Mouse (Mus musculus): ENCODE data around the gene Lyst.

DNA sequence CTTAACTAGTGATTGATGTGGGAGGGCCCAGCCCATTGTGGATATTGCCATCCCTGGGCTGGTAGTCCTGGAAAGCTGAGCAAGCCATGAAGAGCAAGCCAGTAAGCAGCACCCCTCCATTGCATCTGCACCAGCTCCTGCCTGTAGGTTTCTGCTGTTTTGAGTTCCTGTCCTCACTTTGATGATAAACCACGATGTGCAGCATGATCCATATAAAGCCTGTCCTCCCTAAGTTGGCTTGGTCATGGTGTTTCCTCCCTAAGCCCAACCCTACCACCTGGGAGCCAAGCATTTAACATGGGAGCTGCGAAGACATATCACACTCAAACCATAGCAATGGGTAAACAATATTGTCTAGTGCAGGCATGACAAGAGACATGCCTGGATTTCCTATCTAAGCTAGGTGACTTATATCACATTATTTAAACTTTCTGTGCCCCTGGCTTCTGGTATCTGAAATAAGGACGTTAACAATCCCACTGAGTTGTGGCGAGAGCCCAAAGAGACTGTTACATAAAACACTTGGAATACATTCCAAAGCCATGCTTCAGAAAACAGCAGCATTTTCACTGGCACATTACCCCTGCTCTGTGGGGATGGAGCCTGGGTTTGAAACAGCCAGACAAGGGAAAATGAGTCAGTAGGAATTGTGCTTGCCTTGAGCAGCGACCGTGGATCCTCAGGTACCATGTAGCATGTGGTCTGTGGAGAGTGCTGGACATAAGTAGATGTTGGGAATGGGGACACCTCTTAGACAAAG is 41.6 kb upstream of the Lyst start:
- no peak for TF ChIP-seq MXI1 (IDR thresholded peaks at IDR 0.05; ENCODE audit: low read depth, low read length)
- TF ChIP-seq E2F4 (IDR thresholded peaks at IDR 0.05; ENCODE audit: borderline replicate concordance, low read depth, low read length), result no peak
- TF ChIP-seq TCF12 (IDR thresholded peaks at IDR 0.05; ENCODE audit: low read depth, low read length), result no peak
- no peak for TF ChIP-seq POLR2A (IDR thresholded peaks at IDR 0.05; ENCODE audit: control insufficient read depth in 1 of 2, insufficient read depth in 1 of 2, low read depth in 1 of 2, low read length in 2 of 2, poor library complexity in 1 of 2)
- TF ChIP-seq CTCF (IDR thresholded peaks at IDR 0.05 in 2 of 3, conservative IDR thresholded peaks at IDR 0.05 in 1 of 3; ENCODE audit: control insufficient read depth in 1 of 3, insufficient read depth in 1 of 3, low read depth in 2 of 3, low read length in 3 of 3, poor library complexity in 1 of 3, severe bottlenecking in 1 of 3), result no peak
- TF ChIP-seq ETS1 (IDR thresholded peaks at IDR 0.05; ENCODE audit: low read depth, low read length), result no peak
- no peak for TF ChIP-seq UBTF (IDR thresholded peaks at IDR 0.05; ENCODE audit: borderline replicate concordance, insufficient read depth, low read depth, low read length)
- no peak for TF ChIP-seq TAL1 (IDR thresholded peaks at IDR 0.05; ENCODE audit: low read length)
- TF ChIP-seq MAZ (IDR thresholded peaks at IDR 0.05; ENCODE audit: low read depth, low read length), result no peak
- no peak for TF ChIP-seq BHLHE40 (IDR thresholded peaks at IDR 0.05; ENCODE audit: borderline replicate concordance, low read depth, low read length)
- TF ChIP-seq POLR2AphosphoS2 (IDR thresholded peaks at IDR 0.05; ENCODE audit: low read length), result no peak
- TF ChIP-seq TBP (IDR thresholded peaks at IDR 0.05; ENCODE audit: low read depth, low read length), result no peak
- no peak for TF ChIP-seq EP300 (IDR thresholded peaks at IDR 0.05; ENCODE audit: low read depth in 1 of 2, low read length in 2 of 2)
